Mouse (Mus musculus) stomach, embryonic 16.5 days (tissue): Measurements from ENCODE around the gene Cdk5. TPM values are rescaled to one million over a fixed set of nuclear protein-coding genes. Genes with fewer than 3 reads are reported as not detected.

Source experiments
- ATAC-seq: fragments of 200-750 bp; cut with Nextera tagmentation; 2 replicates; pipeline ENCODE4 v1.8.0; 2017; ENCODE audit warnings: moderate number of reproducible peaks, moderate TSS enrichment; ENCODE audit not compliant: insufficient read depth, low FRiP score
- H3K27ac ChIP-seq: fragments of 300-500 bp; sonication (generic); 2 replicates; pipeline ENCODE4 v1.5.1; 2014; ENCODE audit warnings: low read length
- H3K27me3 ChIP-seq: fragments of 300-500 bp; sonication (generic); 2 replicates; pipeline ENCODE4 v1.6.1; 2014; ENCODE audit warnings: low read length, control low read depth, mixed read lengths; ENCODE audit not compliant: control insufficient read depth, insufficient read depth
- H3K36me3 ChIP-seq: fragments of 300-500 bp; sonication (generic); 2 replicates; pipeline ENCODE4 v1.6.1; 2014; ENCODE audit warnings: low read length; ENCODE audit not compliant: control insufficient read depth, insufficient read depth
- H3K4me1 ChIP-seq: fragments of 300-500 bp; sonication (generic); 2 replicates; pipeline ENCODE4 v1.6.1; 2014; ENCODE audit warnings: low read length, control low read depth, mixed read lengths; ENCODE audit not compliant: control insufficient read depth, insufficient read depth
- H3K4me2 ChIP-seq: fragments of 300-500 bp; sonication (generic); 2 replicates; pipeline ENCODE4 v1.6.1; 2014; ENCODE audit warnings: low read depth, low read length, mixed read lengths
- H3K4me3 ChIP-seq: fragments of 300-500 bp; sonication (generic); replicated peaks from 2 replicates; pipeline ENCODE4 v1.5.1; 2014; ENCODE audit warnings: mild to moderate bottlenecking, low read length
- H3K9ac ChIP-seq: fragments of 300-500 bp; sonication (generic); 2 replicates; pipeline ENCODE4 v1.6.1; 2014; ENCODE audit warnings: low read length
- H3K9me3 ChIP-seq: fragments of 300-500 bp; sonication (generic); replicated peaks from 2 replicates; pipeline ENCODE4 v1.6.1; 2016; ENCODE audit warnings: low read length, control low read depth; ENCODE audit not compliant: control insufficient read depth
- WGBS: fragments of 180-500 bp; shearing (Covaris S2); extraction: QIAGEN DNeasy Blood & Tissue Kit; methylation state at CpG from one replicate; pipeline ENCODE4 v1.1.7; 2014; 5-methylcytosine and 5-hydroxymethylcytosine counted together
- polyA plus RNA-seq: library from polyadenylated mRNA; unstranded; fragments of >200 nt; fragmentation: Nextera tagmentation; extraction: Ambion mirVana; gene quantifications from 2 replicates; pipeline ENCODE4 v1.2.1, GENCODE M21; 2015

Gene Cdk5
- polyA plus RNA-seq, 1 experiment from 2014 or later = 44.9 TPM

DNA sequence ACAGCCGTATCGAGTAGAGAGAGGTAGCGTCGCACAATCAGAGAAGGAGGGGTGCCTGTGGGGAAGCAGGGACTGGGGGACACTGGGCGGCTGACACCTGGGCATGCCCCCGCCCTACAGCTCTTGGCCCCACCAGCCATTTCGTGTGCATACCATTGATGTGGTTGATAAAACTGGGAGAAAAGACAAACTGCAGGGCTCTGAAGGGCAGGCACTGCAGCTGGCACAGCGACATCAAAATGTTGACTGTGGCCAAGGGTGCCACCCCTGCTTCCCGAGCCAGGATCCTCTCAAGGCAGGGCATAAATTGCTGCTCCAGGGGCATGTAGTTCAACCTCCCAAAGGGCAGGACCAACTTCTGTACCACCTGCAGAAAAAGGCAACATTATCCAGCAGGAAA, 18.7 kb upstream of the Cdk5 start:
- WGBS = 80% methylated on average over 9 of the region's 9 CpGs
- Histone ChIP-seq H3K36me3 (peaks cover 30% of the 10 kb centered on the region; the same call in 1 of the 2 replicates), H3K27ac (no peak overlapping the region), H3K27me3 (no peaks in the 10 kb centered on the region), H3K4me2 (no peak overlapping the region), H3K9ac (no peak overlapping the region), H3K9me3 (no peaks in the 10 kb centered on the region), H3K4me3 (no peak overlapping the region), H3K4me1 (peaks cover 13% of the 10 kb centered on the region)
- no peak for ATAC-seq

GRCm38 (mm10) chr5:24441187-24441586, 17.9 kb upstream of the Cdk5 start:
- WGBS = 92% methylated on average over 8 of the region's 8 CpGs
- Histone ChIP-seq H3K36me3 (peaks cover 30% of the 10 kb centered on the region; the same call in 1 of the 2 replicates), H3K27me3 (no peaks in the 10 kb centered on the region)

GRCm38 (mm10) chr5:24433993-24434392, 10.7 kb upstream of the Cdk5 start:
- Histone ChIP-seq H3K9me3 (no peaks in the 10 kb centered on the region), H3K27ac (no peak overlapping the region), H3K4me3 (no peak overlapping the region), H3K4me2 (no peak overlapping the region), H3K4me1 (no peaks in the 10 kb centered on the region), H3K36me3 (peaks cover 47% of the 10 kb centered on the region), H3K27me3 (no peaks in the 10 kb centered on the region), H3K9ac (no peak overlapping the region)
- WGBS = 87% methylated on average over 8 of the region's 8 CpGs
- no peak for ATAC-seq

More at GRCm38 (mm10) chr5:24441187-24441586, 17.9 kb upstream of the Cdk5 start:
- Histone ChIP-seq H3K27ac (no peak overlapping the region), H3K9me3 (no peaks in the 10 kb centered on the region), H3K4me1 (peaks cover 13% of the 10 kb centered on the region), H3K4me3 (no peak overlapping the region), H3K4me2 (no peak overlapping the region), H3K9ac (no peak overlapping the region)
- ATAC-seq = no peak

GRCm38 (mm10) chr5:24428596-24428995, 5.3 kb upstream of the Cdk5 start:
- peak overlapping the region; percentile 63 for H3K9ac ChIP-seq

DNA sequence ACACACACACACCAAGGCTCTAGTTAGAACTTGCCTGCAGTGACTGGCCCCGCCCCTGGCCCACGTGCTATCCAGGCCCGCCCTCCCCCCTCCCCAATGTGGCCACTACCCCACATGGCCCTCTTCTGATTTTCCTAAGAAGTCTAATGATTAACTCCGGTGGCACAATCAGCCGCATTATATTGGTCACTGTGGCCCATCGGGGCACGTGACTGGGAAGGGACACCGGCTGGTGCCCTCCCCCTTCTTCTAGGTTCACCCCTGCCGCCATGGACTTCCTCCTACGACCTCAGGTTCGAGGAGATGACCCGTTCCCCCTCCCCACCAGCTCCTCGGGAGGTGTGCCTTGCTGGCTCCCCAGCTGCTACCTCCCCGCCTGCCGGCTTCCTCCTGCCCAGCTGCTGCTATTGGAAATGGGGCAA, 4.7 kb upstream of the Cdk5 start:
- Histone ChIP-seq H3K27me3 (no peaks in the 10 kb centered on the region), H3K36me3 (peaks cover 25% of the 10 kb centered on the region), H3K9me3 (no peaks in the 10 kb centered on the region), H3K4me2 (peak overlapping the region; percentile 96), H3K9ac (peak overlapping the region; percentile 63), H3K27ac (peak overlapping the region; percentile 99), H3K4me1 (peaks cover 34% of the 10 kb centered on the region), H3K4me3 (peak overlapping the region; percentile 87)
- 12% methylated on average over 15 of the region's 15 CpGs for WGBS
- peak; percentile 22 for ATAC-seq

More at GRCm38 (mm10) chr5:24428596-24428995, 5.3 kb upstream of the Cdk5 start:
- peaks cover 26% of the 10 kb centered on the region for H3K36me3 ChIP-seq
- H3K9me3 ChIP-seq = no peaks in the 10 kb centered on the region
- no peaks in the 10 kb centered on the region for H3K27me3 ChIP-seq
- H3K4me1 ChIP-seq = peaks cover 34% of the 10 kb centered on the region
- peak overlapping the region; percentile 70 for H3K27ac ChIP-seq
- no peak for ATAC-seq
- H3K4me3 ChIP-seq = peak overlapping the region; percentile 39
- WGBS = 29% methylated on average over 8 of the region's 9 CpGs
- peak overlapping the region; percentile 96 for H3K4me2 ChIP-seq

DNA sequence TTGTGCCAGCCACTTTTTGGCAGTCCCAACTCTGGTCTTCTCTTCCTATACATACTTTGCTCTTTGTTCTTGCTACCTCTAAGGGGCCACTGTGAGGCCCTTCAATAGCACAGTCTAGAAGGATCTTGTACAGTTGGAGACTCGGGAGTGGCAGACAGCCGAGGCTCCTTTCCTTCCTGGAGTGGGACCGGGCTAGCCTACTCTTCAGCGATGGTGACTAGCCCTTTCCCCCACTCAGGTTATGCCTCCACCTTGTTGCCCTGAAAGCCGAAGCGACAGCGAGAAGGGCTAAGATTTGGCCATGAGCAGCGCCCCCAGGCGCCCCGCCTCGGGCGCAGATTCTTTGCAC, 3.9 kb upstream of the Cdk5 start:
- Histone ChIP-seq H3K9me3 (no peaks in the 10 kb centered on the region), H3K27me3 (no peaks in the 10 kb centered on the region), H3K9ac (peak overlapping the region; percentile 89), H3K27ac (peak overlapping the region; percentile 99), H3K36me3 (peaks cover 23% of the 10 kb centered on the region), H3K4me1 (peaks cover 40% of the 10 kb centered on the region), H3K4me3 (peak overlapping the region; percentile 87), H3K4me2 (peak overlapping the region; percentile 96)
- no peak for ATAC-seq
- WGBS = 31% methylated on average over 12 of the region's 12 CpGs

DNA sequence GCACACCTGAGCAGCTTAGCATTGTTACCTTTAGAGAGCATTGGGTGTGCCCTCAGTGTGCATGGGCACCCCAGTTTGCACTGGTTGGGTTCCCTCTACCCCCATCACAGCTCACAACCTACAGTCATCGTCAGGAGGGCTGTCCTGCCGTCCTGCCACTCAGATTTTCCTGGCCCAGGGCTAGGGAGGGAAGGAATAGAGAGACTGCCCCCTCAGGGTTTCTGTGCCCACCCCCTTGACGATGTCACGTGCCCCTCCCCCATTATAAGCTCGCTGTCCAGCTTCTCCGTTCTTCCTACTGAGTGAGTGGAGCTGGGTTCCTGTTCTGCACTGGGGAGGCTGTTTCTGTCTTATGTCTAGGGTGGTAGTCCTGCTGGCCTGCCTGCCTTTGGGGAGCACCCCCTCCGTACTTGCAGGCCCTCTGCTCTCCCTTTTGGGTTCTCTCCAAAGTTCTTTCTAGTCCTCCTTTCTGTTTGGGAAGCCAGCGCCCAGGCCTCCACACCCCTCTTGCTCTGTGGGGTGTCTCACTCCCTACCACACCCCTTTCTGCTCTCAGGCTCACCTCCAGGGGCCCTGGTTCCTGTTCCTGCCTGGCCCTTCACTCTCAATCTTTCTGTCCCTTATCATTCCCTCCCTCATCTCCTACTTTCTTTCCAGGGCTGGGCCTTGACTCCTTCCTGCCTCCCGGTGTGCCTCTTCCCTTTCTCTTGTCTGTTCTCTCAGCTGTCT, 3.4 kb upstream of the Cdk5 start:
- peak overlapping the region; percentile 89 for H3K9ac ChIP-seq
- H3K27ac ChIP-seq = peak overlapping the region; percentile 99
- H3K9me3 ChIP-seq = no peaks in the 10 kb centered on the region
- H3K4me3 ChIP-seq = peak overlapping the region; percentile 87
- H3K4me2 ChIP-seq = peak overlapping the region; percentile 96
- H3K36me3 ChIP-seq = peaks cover 18% of the 10 kb centered on the region
- no peak for ATAC-seq
- H3K27me3 ChIP-seq = no peaks in the 10 kb centered on the region
- WGBS = 12% methylated on average over 9 of the region's 9 CpGs
- peaks cover 40% of the 10 kb centered on the region for H3K4me1 ChIP-seq

- H3K9me3 ChIP-seq = no peaks in the 10 kb centered on the region
- no peaks in the 10 kb centered on the region for H3K27me3 ChIP-seq
- no peak for ATAC-seq
- H3K36me3 ChIP-seq = peaks cover 11% of the 10 kb centered on the region; the same call in 1 of the 2 replicates
- H3K4me1 ChIP-seq = peaks cover 40% of the 10 kb centered on the region
- peak overlapping the region; percentile 89 for H3K9ac ChIP-seq
- peak overlapping the region; percentile 99 for H3K27ac ChIP-seq
- H3K4me2 ChIP-seq = peak overlapping the region; percentile 96
- peak overlapping the region; percentile 87 for H3K4me3 ChIP-seq
- 2% methylated on average over 10 of the region's 10 CpGs for WGBS
These were observed 2.7 kb upstream of the Cdk5 start for GRCm38 (mm10) chr5:24426037-24426432.

DNA sequence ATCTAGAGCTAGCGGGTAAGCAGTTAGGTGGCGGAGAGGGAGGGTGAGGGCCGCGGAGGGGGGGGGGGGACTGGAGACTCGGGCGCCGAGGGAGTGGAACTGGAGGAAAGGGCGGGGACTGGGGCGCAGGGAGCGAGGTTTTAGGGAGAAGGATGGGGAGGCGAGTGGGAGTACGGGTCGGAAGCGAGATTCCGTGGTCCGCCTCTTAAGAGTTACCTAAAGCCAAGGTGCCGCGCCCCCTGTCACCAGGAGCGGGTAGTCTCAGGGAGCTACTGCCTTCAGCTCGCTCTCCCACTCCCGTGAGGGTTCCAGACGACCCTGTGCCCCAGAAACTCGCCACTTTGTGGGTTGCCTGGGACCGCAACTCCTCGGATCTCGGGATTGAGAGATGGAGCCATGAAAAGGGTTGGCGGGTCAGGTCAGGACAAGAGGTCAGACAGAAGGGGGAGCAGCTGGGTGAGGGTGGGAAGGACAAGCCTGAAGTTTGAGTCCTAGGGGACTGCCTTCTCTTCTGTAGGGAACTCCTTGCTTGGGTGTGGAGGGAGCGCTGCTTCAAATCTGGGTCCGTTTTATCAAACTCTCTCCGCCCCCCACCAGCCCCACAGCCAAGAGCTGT, 2.2 kb upstream of the Cdk5 start:
- peaks cover 40% of the 10 kb centered on the region for H3K4me1 ChIP-seq
- under 1% methylated on average over 30 of the region's 30 CpGs for WGBS
- peak; percentile 1; the same call in 1 of the 2 replicates for ATAC-seq

More for the DNA sequence above, 2.2 kb upstream of the Cdk5 start:
- Histone ChIP-seq H3K4me2 (peak overlapping the region; percentile 96), H3K9ac (peak overlapping the region; percentile 89), H3K27me3 (no peaks in the 10 kb centered on the region), H3K36me3 (peaks cover 6% of the 10 kb centered on the region; the same call in 1 of the 2 replicates), H3K9me3 (no peaks in the 10 kb centered on the region), H3K4me3 (peak overlapping the region; percentile 87), H3K27ac (peak overlapping the region; percentile 99)
